ENCODE assay signal across 9 mouse cellular contexts in the genomic region with DNA sequence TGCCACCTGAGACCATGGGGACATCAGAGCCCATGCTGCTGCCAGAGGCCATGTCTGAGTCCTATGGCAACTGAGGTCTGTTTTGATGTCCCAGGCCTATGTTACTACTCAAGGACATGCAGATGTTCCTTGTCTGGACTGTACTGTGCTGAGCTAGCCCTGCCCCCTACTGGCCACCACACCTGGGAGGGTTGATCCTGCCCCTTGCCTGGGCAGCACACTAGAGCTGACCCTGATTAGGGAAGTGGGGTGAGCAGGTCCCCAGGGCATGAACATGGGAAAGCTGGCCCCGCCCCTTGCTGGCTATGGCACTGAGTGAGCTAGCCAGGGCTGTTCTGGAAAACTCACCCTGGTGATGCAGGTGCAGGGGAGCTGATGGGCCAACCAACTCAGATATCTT.
DNase-seq lines count a peak whose midpoint lies in the region; ATAC-seq and TF ChIP-seq lines count a peak whose summit lies in the region.
"Had no signal": no experiment of that assay in that cellular context is flagged by ENCODE, and none has a peak within 500 bp of the region (broad histone marks: within the 10 kb centered on the region; RNA-seq: fewer than 3 reads in every experiment).

No protein-coding gene starts in this region.

- ATAC-seq in limb, embryonic 15.5 days (ENCODE audit: insufficient number of reproducible peaks, low FRiP score, low TSS enrichment, low read depth): 0 out of 2 replicates have a peak, but pooled peaks have one; percentile 55

- no peak overlapping the region for H3K9ac ChIP-seq in limb, embryonic 15.5 days
- H3K9ac ChIP-seq: heart, embryonic 13.5 days had no signal

- TF ChIP-seq POLR2A in kidney, adult 2 months (IDR thresholded peaks at IDR 0.05; ENCODE audit: low read depth, low read length): no peak

- no peaks in the 10 kb centered on the region for H3K4me1 ChIP-seq in kidney, adult 2 months (ENCODE audit: control insufficient read depth, insufficient read depth, low read length)
- no peaks in the 10 kb centered on the region for H3K4me1 ChIP-seq in embryonic facial prominence, embryonic 10.5 days
- no peaks in the 10 kb centered on the region for H3K4me1 ChIP-seq in limb, embryonic 15.5 days
- H3K4me1 ChIP-seq: heart, embryonic 13.5 days had no signal

- H3K4me3 ChIP-seq in kidney, adult 2 months (ENCODE audit: insufficient read depth, low read depth, low read length): no peak overlapping the region
- H3K4me3 ChIP-seq in embryonic facial prominence, embryonic 10.5 days: no peak overlapping the region
- no peak overlapping the region for H3K4me3 ChIP-seq in limb, embryonic 15.5 days
- H3K4me3 ChIP-seq: heart, embryonic 13.5 days had no signal

- H3K9me3 ChIP-seq in embryonic facial prominence, embryonic 10.5 days: no peaks in the 10 kb centered on the region
- H3K9me3 ChIP-seq in limb, embryonic 15.5 days: no peaks in the 10 kb centered on the region
- H3K9me3 ChIP-seq: heart, embryonic 13.5 days had no signal

- H3K27ac ChIP-seq in kidney, adult 2 months (ENCODE audit: insufficient read depth, low read depth, low read length): no peak overlapping the region
- H3K27ac ChIP-seq in embryonic facial prominence, embryonic 10.5 days (replicated peaks): no peak overlapping the region
- no peak overlapping the region for H3K27ac ChIP-seq in limb, embryonic 15.5 days
- H3K27ac ChIP-seq: heart, embryonic 13.5 days had no signal

- no peak overlapping the region for H3K4me2 ChIP-seq in limb, embryonic 15.5 days
- H3K4me2 ChIP-seq: heart, embryonic 13.5 days had no signal

- H3K27me3 ChIP-seq in kidney, adult 2 months (replicated peaks; ENCODE audit: control insufficient read depth, insufficient read depth, low read length): no peaks in the 10 kb centered on the region
- no peaks in the 10 kb centered on the region for H3K27me3 ChIP-seq in embryonic facial prominence, embryonic 10.5 days (replicated peaks; ENCODE audit: low read depth, poor library complexity, severe bottlenecking)
- H3K27me3 ChIP-seq in limb, embryonic 15.5 days: no peaks in the 10 kb centered on the region
- H3K27me3 ChIP-seq: heart, embryonic 13.5 days had no signal

- no peak for DNase-seq in kidney, adult 2 months
- DNase-seq in kidney, adult 11 months: no peak
- peak; percentile 27 for DNase-seq in A20 (ENCODE audit: low read depth, low spot score)
- DNase-seq in embryonic facial prominence, embryonic 10.5 days (ENCODE audit: low spot score): peak; percentile 11
- no peak for DNase-seq in spleen, adult 18-20 months
- no peak for DNase-seq in left cerebral cortex, adult 8-10 months (ENCODE audit: low spot score in 2 of 2)
- DNase-seq: thymus, postnatal 14 days had no signal

- TF ChIP-seq CTCF in kidney, adult 2 months (conservative IDR thresholded peaks at IDR 0.05; ENCODE audit: insufficient read depth, insufficient read length, low read depth, low read length): peak; percentile 49

- WGBS in kidney, adult 2 months: 88% methylated on average over 1 of the region's 1 CpGs
- 83% methylated on average over 1 of the region's 1 CpGs for WGBS in embryonic facial prominence, embryonic 10.5 days
- 85% methylated on average over 1 of the region's 1 CpGs for WGBS in limb, embryonic 15.5 days

- no peaks in the 10 kb centered on the region for H3K36me3 ChIP-seq in kidney, adult 2 months (ENCODE audit: control insufficient read depth, insufficient read depth, low read length)
- H3K36me3 ChIP-seq in embryonic facial prominence, embryonic 10.5 days (replicated peaks): no peaks in the 10 kb centered on the region
- H3K36me3 ChIP-seq in limb, embryonic 15.5 days: no peaks in the 10 kb centered on the region
- H3K36me3 ChIP-seq: heart, embryonic 13.5 days had no signal

Comparison
In these comparisons a context has a peak if more than half of its experiments do, and no peak if none do; other contexts are left out.
1. DNase-seq: peak in A20 (single experiment) and embryonic facial prominence, embryonic 10.5 days (single experiment); none in kidney, adult 2 months (single experiment), kidney, adult 11 months (single experiment), spleen, adult 18-20 months (0 of 2) and left cerebral cortex, adult 8-10 months (0 of 2).